Mouse (Mus musculus) E14TG2a.4 (cell line): ENCODE data around the gene Lmna.

Source experiments
- CTCF ChIP-seq: conservative IDR thresholded peaks from 2 replicates; pipeline ENCODE4 v1.5.1; 2014; ENCODE audit warnings: low read length
- NANOG ChIP-seq: IDR thresholded peaks from 2 replicates; pipeline ENCODE4 v1.6.1; 2014; ENCODE audit warnings: borderline replicate concordance, low read length, mixed read lengths
- POU5F1 ChIP-seq: IDR thresholded peaks from 2 replicates; pipeline ENCODE4 v1.6.1; 2014; ENCODE audit warnings: low read length, borderline replicate concordance

DNA sequence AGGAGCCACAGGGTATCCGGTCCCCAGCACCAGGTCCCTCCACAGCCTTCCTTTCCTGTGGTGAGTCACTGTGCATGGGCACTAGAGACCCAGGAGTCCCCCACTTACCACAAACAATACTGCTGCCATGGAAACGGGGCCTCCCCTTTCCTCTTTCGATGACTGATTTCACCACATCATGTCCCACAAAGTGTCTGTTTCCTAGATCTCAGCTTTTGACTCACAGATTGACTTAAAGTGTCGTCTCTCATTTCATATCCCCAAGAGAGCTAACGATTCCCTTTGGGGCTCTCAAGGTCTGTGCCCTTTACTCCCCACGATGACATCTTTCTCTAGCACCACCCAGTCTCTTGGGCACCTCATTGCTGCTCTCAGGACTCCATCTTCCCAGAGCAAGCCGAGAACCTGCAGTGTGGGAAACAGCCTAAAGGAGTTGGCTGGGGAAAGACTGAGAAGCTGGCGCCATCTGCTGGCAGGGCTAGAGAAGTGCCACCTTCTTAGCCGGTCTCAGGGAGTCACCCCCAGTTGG, 12.1 kb upstream of the Lmna start:
- TF ChIP-seq CTCF (peak; percentile 95), NANOG (no peak), POU5F1 (no peak)
